Comparison of ENCODE assay signal across 11 mouse cellular contexts in the genomic region with DNA sequence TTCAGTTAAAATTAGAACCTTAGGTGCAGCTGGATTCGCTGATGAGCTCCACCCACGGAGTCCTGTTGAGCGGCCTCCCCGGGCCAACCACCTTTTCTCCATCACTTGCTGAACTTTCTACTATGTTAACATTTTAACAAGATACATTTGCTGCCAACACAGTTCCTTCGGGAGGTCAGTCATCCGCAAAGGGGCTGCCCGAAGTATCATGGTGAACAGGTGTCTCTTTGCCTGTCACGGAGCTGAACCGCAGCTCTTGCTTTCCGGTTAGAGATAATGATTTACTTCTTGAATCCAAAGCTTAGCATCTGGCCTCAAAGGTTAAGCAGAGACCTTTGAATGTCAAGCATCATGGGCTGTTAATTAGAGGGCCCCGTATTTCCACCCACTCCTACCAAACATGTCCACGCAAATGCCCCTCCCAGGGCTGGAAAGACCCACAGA.
DNase-seq lines count a peak whose midpoint lies in the region; ATAC-seq lines count a peak whose summit lies in the region.
"Had no signal": no experiment of that assay in that cellular context is flagged by ENCODE, and none has a peak within 500 bp of the region (broad histone marks: within the 10 kb centered on the region; RNA-seq: fewer than 3 reads in every experiment).

No protein-coding gene starts in this region.

- H3K4me3 ChIP-seq in embryonic facial prominence, embryonic 14.5 days (ENCODE audit: low read depth, low read length) = no peak overlapping the region
- no peak overlapping the region for H3K4me3 ChIP-seq in embryonic facial prominence, embryonic 10.5 days
- no peak overlapping the region for H3K4me3 ChIP-seq in hindbrain, embryonic 16.5 days (ENCODE audit: low read length)
- H3K4me3 ChIP-seq: limb, embryonic 15.5 days had no signal

- no peak overlapping the region for H3K27ac ChIP-seq in embryonic facial prominence, embryonic 14.5 days (replicated peaks; ENCODE audit: low read depth, low read length)
- H3K27ac ChIP-seq in embryonic facial prominence, embryonic 10.5 days (replicated peaks) = no peak overlapping the region
- no peak overlapping the region for H3K27ac ChIP-seq in hindbrain, embryonic 16.5 days (ENCODE audit: low read depth, low read length)
- H3K27ac ChIP-seq: limb, embryonic 15.5 days had no signal

- peak; percentile 41; the same call in 1 of the 2 replicates for ATAC-seq in embryonic facial prominence, embryonic 14.5 days (ENCODE audit: low read depth)
- no peak for ATAC-seq in hindbrain, embryonic 16.5 days

- H3K9ac ChIP-seq in embryonic facial prominence, embryonic 14.5 days (ENCODE audit: low read depth, low read length) = no peak overlapping the region
- H3K9ac ChIP-seq in hindbrain, embryonic 16.5 days (ENCODE audit: low read depth, low read length) = no peak overlapping the region
- H3K9ac ChIP-seq: limb, embryonic 15.5 days had no signal

- no peaks in the 10 kb centered on the region for H3K27me3 ChIP-seq in embryonic facial prominence, embryonic 14.5 days (replicated peaks; ENCODE audit: control insufficient read depth, insufficient read depth, low read length)
- H3K27me3 ChIP-seq in embryonic facial prominence, embryonic 10.5 days (replicated peaks; ENCODE audit: low read depth, poor library complexity, severe bottlenecking) = peaks cover 4% of the 10 kb centered on the region; the same call in 1 of the 2 replicates
- H3K27me3 ChIP-seq in hindbrain, embryonic 16.5 days (replicated peaks; ENCODE audit: control insufficient read depth, insufficient read depth, low read length) = no peaks in the 10 kb centered on the region
- H3K27me3 ChIP-seq: limb, embryonic 15.5 days had no signal

- 43% methylated on average over 12 of the region's 12 CpGs for WGBS in embryonic facial prominence, embryonic 14.5 days
- 67% methylated on average over 12 of the region's 12 CpGs for WGBS in embryonic facial prominence, embryonic 10.5 days
- 77% methylated on average over 12 of the region's 12 CpGs for WGBS in hindbrain, embryonic 16.5 days

- no peak overlapping the region for H3K4me2 ChIP-seq in embryonic facial prominence, embryonic 14.5 days (ENCODE audit: low read depth, low read length)
- no peak overlapping the region for H3K4me2 ChIP-seq in hindbrain, embryonic 16.5 days (ENCODE audit: low read length)
- H3K4me2 ChIP-seq: limb, embryonic 15.5 days had no signal

- DNase-seq in embryonic facial prominence, embryonic 14.5 days (ENCODE audit: low spot score) = peak; percentile 45
- DNase-seq in embryonic facial prominence, embryonic 10.5 days (ENCODE audit: low spot score) = no peak
- peak; percentile 71 for DNase-seq in testis, postnatal 14 days (ENCODE audit: low spot score)
- DNase-seq in testis, postnatal 10 days (ENCODE audit: low spot score) = no peak
- DNase-seq in liver = peak; percentile 60
- DNase-seq in yolk sac, embryonic 10.5 days (ENCODE audit: low spot score) = peak; percentile 58
- no peak for DNase-seq in cerebellum, postnatal 36 days
- DNase-seq: adrenal gland, postnatal 10 days; cerebellum, adult 8-10 months had no signal

- H3K4me1 ChIP-seq in embryonic facial prominence, embryonic 14.5 days (ENCODE audit: control insufficient read depth, insufficient read depth, low read length) = peaks cover 22% of the 10 kb centered on the region
- H3K4me1 ChIP-seq in embryonic facial prominence, embryonic 10.5 days = peaks cover 23% of the 10 kb centered on the region
- no peaks in the 10 kb centered on the region for H3K4me1 ChIP-seq in hindbrain, embryonic 16.5 days (ENCODE audit: control insufficient read depth, insufficient read depth, low read depth, low read length)

- H3K36me3 ChIP-seq in embryonic facial prominence, embryonic 14.5 days (ENCODE audit: control insufficient read depth, insufficient read depth, low read length) = no peaks in the 10 kb centered on the region
- no peaks in the 10 kb centered on the region for H3K36me3 ChIP-seq in embryonic facial prominence, embryonic 10.5 days (replicated peaks)
- no peaks in the 10 kb centered on the region for H3K36me3 ChIP-seq in hindbrain, embryonic 16.5 days (ENCODE audit: control insufficient read depth, insufficient read depth, low read length)
- H3K36me3 ChIP-seq: limb, embryonic 15.5 days had no signal

- H3K9me3 ChIP-seq in embryonic facial prominence, embryonic 14.5 days (ENCODE audit: control insufficient read depth, low read length) = no peaks in the 10 kb centered on the region
- H3K9me3 ChIP-seq in embryonic facial prominence, embryonic 10.5 days = no peaks in the 10 kb centered on the region
- H3K9me3 ChIP-seq in hindbrain, embryonic 16.5 days (ENCODE audit: control insufficient read depth, low read length) = no peaks in the 10 kb centered on the region
- H3K9me3 ChIP-seq: limb, embryonic 15.5 days had no signal

Comparison
In these comparisons a context has a peak if more than half of its experiments do, and no peak if none do; other contexts are left out.
1. DNase-seq: peak in embryonic facial prominence, embryonic 14.5 days (single experiment), testis, postnatal 14 days (single experiment), liver (single experiment) and yolk sac, embryonic 10.5 days (single experiment); none in embryonic facial prominence, embryonic 10.5 days (single experiment), testis, postnatal 10 days (single experiment) and cerebellum, postnatal 36 days (0 of 2).